Mouse (Mus musculus): ENCODE measurements at regions not wholly inside any gene's neighbourhood (a gene's known extent, or its start where the extent isn't known, plus 50 kb on each side); places are given as distances from the start of the nearest gene placed in this dataset.

GRCm38 (mm10) chr11:19651522-19651921 is 272.7 kb upstream of the Spred2 start:
- Histone ChIP-seq H3K4me2 (ENCODE audit: low read depth, low read length) (no peak overlapping the region), H3K36me3 (replicated peaks; ENCODE audit: insufficient read depth, low read length) (no peaks in the 10 kb centered on the region), H3K27me3 (ENCODE audit: insufficient read depth, low read length) (no peaks in the 10 kb centered on the region), H3K9ac (replicated peaks) (no peak overlapping the region), H3K27ac (ENCODE audit: low read depth) (no peak overlapping the region), H3K4me3 (ENCODE audit: low read depth, low read length) (no peak overlapping the region), H3K9me3 (ENCODE audit: low read length) (no peaks in the 10 kb centered on the region), H3K4me1 (ENCODE audit: insufficient read depth) (no peaks in the 10 kb centered on the region)
- ATAC-seq (no peak), DNase-seq (no peak)
- TF ChIP-seq EP300 (IDR thresholded peaks at IDR 0.05; ENCODE audit: low read depth), result no peak
- TF ChIP-seq CTCF (IDR thresholded peaks at IDR 0.05; ENCODE audit: low read depth), result no peak
- WGBS (ENCODE audit: insufficient replicate concordance), result 68% methylated on average over 6 of the region's 6 CpGs

- H3K9ac ChIP-seq (replicated peaks), result no peak overlapping the region
- no peaks in the 10 kb centered on the region for H3K9me3 ChIP-seq (ENCODE audit: low read length)
- no peaks in the 10 kb centered on the region for H3K27me3 ChIP-seq (ENCODE audit: insufficient read depth, low read length)
- WGBS (ENCODE audit: insufficient replicate concordance), result 80% methylated on average over 7 of the region's 7 CpGs
- H3K4me1 ChIP-seq (ENCODE audit: insufficient read depth), result no peaks in the 10 kb centered on the region
- no peak overlapping the region for H3K4me2 ChIP-seq (ENCODE audit: low read depth, low read length)
- H3K27ac ChIP-seq (ENCODE audit: low read depth), result no peak overlapping the region
- TF ChIP-seq EP300 (IDR thresholded peaks at IDR 0.05; ENCODE audit: low read depth) (no peak), CTCF (IDR thresholded peaks at IDR 0.05; ENCODE audit: low read depth) (no peak)
- no peak for DNase-seq
- no peaks in the 10 kb centered on the region for H3K36me3 ChIP-seq (replicated peaks; ENCODE audit: insufficient read depth, low read length)
- no peak overlapping the region for H3K4me3 ChIP-seq (ENCODE audit: low read depth, low read length)
- ATAC-seq, result no peak
These were observed 272.2 kb upstream of the Spred2 start for GRCm38 (mm10) chr11:19651929-19652328.

GRCm38 (mm10) chr11:19659511-19659910 is 264.7 kb upstream of the Spred2 start:
- TF ChIP-seq EP300 (IDR thresholded peaks at IDR 0.05; ENCODE audit: low read depth) (no peak), CTCF (IDR thresholded peaks at IDR 0.05; ENCODE audit: low read depth) (no peak)
- H3K27me3 ChIP-seq (ENCODE audit: insufficient read depth, low read length), result no peaks in the 10 kb centered on the region
- H3K36me3 ChIP-seq (replicated peaks; ENCODE audit: insufficient read depth, low read length), result no peaks in the 10 kb centered on the region
- no peaks in the 10 kb centered on the region for H3K4me1 ChIP-seq (ENCODE audit: insufficient read depth)
- H3K27ac ChIP-seq (ENCODE audit: low read depth), result no peak overlapping the region
- ATAC-seq, result no peak
- H3K4me3 ChIP-seq (ENCODE audit: low read depth, low read length), result no peak overlapping the region
- H3K9me3 ChIP-seq (ENCODE audit: low read length), result no peaks in the 10 kb centered on the region
- no peak for DNase-seq
- H3K4me2 ChIP-seq (ENCODE audit: low read depth, low read length), result no peak overlapping the region
- H3K9ac ChIP-seq (replicated peaks), result no peak overlapping the region
- WGBS (ENCODE audit: insufficient replicate concordance), result 67% methylated on average over 4 of the region's 4 CpGs

GRCm38 (mm10) chr11:19666732-19667131 is 257.4 kb upstream of the Spred2 start:
- DNase-seq, result no peak
- Histone ChIP-seq H3K27me3 (ENCODE audit: insufficient read depth, low read length) (no peaks in the 10 kb centered on the region), H3K27ac (ENCODE audit: low read depth) (no peak overlapping the region), H3K4me2 (ENCODE audit: low read depth, low read length) (no peak overlapping the region), H3K9me3 (ENCODE audit: low read length) (no peaks in the 10 kb centered on the region), H3K4me3 (ENCODE audit: low read depth, low read length) (no peak overlapping the region), H3K9ac (replicated peaks) (no peak overlapping the region), H3K4me1 (ENCODE audit: insufficient read depth) (no peaks in the 10 kb centered on the region), H3K36me3 (replicated peaks; ENCODE audit: insufficient read depth, low read length) (no peaks in the 10 kb centered on the region)
- 76% methylated on average over 4 of the region's 4 CpGs for WGBS (ENCODE audit: insufficient replicate concordance)
- ATAC-seq, result no peak
- TF ChIP-seq CTCF (IDR thresholded peaks at IDR 0.05; ENCODE audit: low read depth) (no peak), EP300 (IDR thresholded peaks at IDR 0.05; ENCODE audit: low read depth) (no peak)

- no peak overlapping the region for H3K27ac ChIP-seq (ENCODE audit: low read depth)
- 51% methylated on average over 13 of the region's 13 CpGs for WGBS (ENCODE audit: insufficient replicate concordance)
- H3K4me2 ChIP-seq (ENCODE audit: low read depth, low read length), result no peak overlapping the region
- no peaks in the 10 kb centered on the region for H3K4me1 ChIP-seq (ENCODE audit: insufficient read depth)
- ATAC-seq (no peak), DNase-seq (no peak)
- no peak for TF ChIP-seq CTCF (IDR thresholded peaks at IDR 0.05; ENCODE audit: low read depth)
- no peak for TF ChIP-seq EP300 (IDR thresholded peaks at IDR 0.05; ENCODE audit: low read depth)
- no peaks in the 10 kb centered on the region for H3K9me3 ChIP-seq (ENCODE audit: low read length)
- no peak overlapping the region for H3K4me3 ChIP-seq (ENCODE audit: low read depth, low read length)
- no peaks in the 10 kb centered on the region for H3K36me3 ChIP-seq (replicated peaks; ENCODE audit: insufficient read depth, low read length)
- H3K27me3 ChIP-seq (ENCODE audit: insufficient read depth, low read length), result no peaks in the 10 kb centered on the region
- no peak overlapping the region for H3K9ac ChIP-seq (replicated peaks)
These were observed 253.2 kb upstream of the Spred2 start for GRCm38 (mm10) chr11:19670853-19671530.

- WGBS (ENCODE audit: insufficient replicate concordance), result 76% methylated on average over 1 of the region's 1 CpGs
- DNase-seq (no peak), ATAC-seq (no peak)
- Histone ChIP-seq H3K4me3 (ENCODE audit: low read depth, low read length) (no peak overlapping the region), H3K4me2 (ENCODE audit: low read depth, low read length) (no peak overlapping the region), H3K9me3 (ENCODE audit: low read length) (no peaks in the 10 kb centered on the region), H3K4me1 (ENCODE audit: insufficient read depth) (no peaks in the 10 kb centered on the region), H3K27ac (ENCODE audit: low read depth) (no peak overlapping the region), H3K36me3 (replicated peaks; ENCODE audit: insufficient read depth, low read length) (no peaks in the 10 kb centered on the region), H3K9ac (replicated peaks) (no peak overlapping the region), H3K27me3 (ENCODE audit: insufficient read depth, low read length) (no peaks in the 10 kb centered on the region)
- TF ChIP-seq EP300 (IDR thresholded peaks at IDR 0.05; ENCODE audit: low read depth), result no peak
- no peak for TF ChIP-seq CTCF (IDR thresholded peaks at IDR 0.05; ENCODE audit: low read depth)
These were observed 251.2 kb upstream of the Spred2 start for GRCm38 (mm10) chr11:19673012-19673411.
